Mouse (Mus musculus) 416B (cell line): ENCODE data around the gene Slc5a2.

Source experiments
- DNase-seq: peaks from one replicate; pipeline ENCODE4 v3.0.0; 2011; ENCODE audit warnings: low read depth

Gene Slc5a2

DNA sequence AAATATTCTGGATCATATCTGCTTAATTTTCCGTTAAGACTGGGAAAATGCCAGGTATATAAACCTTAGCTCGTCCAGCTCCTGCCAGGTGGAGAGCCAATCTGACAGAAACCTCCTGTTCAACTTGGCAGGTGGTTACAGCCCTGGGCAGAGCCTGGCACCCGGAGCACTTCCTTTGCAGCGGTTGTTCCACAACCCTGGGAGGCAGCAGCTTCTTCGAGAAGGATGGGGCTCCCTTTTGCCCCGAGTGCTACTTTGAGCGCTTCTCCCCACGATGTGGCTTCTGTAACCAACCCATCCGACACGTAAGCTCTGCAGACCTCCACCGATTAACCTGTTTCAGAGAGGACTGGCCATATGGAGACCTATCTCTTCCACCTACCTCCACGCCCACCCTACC lies 13.5 kb upstream of the Slc5a2 start:
- no peak for DNase-seq

DNA sequence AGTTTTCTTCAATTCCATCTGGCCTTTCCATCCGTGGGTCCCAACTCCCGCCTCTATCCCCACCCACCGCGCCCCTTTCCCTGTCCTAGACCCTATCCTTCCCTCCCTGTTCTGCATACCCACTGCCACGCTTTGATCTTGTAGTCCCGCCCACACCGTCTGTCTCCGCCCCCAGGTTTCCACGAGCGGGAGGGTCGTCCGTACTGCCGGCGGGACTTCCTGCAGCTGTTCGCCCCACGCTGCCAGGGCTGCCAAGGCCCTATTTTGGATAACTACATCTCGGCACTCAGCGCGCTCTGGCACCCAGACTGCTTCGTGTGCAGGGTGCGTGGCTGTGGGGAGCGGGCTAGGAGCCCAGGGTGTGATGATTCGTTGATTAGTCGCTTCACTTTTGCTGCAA lies 12.8 kb upstream of the Slc5a2 start:
- DNase-seq: no peak

DNA sequence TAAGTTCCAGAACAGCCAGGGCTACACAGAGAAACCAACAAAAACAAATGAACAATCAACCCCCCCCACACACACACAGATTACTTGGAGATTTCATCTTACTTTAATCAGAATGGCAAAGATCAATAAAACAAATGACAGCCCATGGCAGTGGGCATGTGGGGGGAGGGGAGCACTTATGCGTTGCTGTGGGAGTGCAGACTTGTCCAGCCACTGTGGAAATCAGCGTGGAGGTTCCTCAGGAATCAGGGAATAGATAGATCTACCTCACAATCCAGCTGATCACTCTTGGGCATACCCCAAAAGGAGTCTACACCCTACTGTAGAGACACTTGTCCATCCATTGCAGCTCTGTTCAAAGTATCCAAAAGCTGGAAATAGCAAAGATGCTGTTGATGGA lies 10.5 kb upstream of the Slc5a2 start:
- DNase-seq: no peak

DNA sequence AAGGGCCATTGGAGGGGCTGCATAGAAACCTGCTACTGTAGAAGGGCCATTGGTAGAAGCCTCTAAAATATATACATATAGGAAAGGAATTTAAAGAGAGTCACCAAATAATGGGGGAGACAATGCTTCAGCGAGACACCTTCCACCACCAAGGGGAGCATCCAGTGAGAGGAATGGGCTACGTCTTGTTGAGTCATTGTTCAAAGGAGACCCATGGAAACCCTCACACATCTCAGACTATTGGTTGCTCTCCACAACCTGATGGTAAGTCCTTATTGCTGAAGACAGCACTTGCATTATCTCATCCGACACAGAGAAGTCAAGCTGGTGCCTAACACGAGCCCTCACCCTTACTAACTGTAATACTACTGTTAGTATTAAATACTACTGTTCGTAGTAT lies 9.7 kb upstream of the Slc5a2 start:
- DNase-seq: no peak

DNA sequence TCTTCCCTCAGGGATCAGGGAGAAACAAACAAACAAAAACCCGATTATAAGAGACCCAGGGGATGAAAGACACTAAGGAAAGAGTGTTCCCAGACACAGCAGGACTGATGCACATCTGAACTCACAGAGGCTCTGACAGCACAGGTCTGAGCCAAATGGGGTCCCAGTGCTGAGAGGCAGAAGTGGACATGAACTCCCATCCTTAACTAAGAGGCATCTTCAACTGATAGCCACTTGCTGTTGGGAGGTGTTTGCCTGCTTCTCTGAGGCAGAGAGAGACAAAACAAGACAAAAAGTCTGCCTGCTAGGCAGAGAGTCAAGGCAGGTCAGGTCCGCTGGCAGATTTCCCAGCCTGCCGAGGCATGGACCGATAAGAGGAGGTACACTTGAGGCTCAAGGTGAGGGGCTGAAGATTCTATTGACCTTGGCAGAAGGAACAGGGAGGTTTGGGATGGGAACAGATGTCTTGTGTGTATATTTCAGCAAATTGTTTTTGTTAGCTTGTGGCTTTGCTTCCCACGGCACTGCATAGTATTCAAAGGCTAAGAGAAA lies 8.6 kb upstream of the Slc5a2 start:
- DNase-seq: no peak

DNA sequence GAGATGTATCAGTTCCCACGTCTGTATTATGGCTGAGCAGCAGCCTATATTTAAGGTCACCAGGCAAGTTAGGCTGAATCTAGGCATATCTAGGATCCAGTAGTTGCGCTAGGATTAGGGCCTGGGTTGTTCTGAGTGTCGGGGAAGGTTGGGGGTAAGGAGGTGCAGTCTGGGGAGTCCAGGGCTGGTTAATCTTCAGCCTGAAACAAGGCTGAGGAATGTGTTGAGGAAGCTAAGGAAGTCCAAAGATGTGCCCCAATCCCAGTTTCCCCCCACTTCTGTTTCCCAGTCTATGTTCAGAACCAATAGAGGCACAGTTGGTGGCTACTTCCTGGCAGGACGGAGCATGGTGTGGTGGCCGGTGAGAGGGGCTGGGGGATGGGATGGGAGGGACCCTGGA lies 599 bp downstream of the Slc5a2 start:
- no peak for DNase-seq

DNA sequence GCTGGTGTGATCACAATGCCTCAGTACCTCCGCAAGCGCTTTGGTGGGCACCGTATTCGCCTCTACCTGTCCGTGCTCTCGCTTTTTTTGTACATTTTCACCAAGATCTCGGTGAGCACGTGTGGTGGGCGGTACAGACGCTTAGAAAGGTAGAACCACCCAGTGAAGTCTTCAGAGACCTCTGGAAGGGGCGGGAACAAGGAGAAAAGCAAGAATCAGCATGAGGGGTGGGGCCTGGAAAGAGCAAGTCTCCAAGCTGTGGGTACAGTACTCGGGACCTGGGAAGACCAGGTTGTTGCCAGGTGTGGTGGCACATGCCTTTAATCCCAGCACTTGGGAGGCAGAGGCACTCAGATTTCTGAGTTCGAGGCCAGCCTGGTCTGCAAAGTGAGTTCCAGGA lies 1.9 kb downstream of the Slc5a2 start:
- DNase-seq: no peak

DNA sequence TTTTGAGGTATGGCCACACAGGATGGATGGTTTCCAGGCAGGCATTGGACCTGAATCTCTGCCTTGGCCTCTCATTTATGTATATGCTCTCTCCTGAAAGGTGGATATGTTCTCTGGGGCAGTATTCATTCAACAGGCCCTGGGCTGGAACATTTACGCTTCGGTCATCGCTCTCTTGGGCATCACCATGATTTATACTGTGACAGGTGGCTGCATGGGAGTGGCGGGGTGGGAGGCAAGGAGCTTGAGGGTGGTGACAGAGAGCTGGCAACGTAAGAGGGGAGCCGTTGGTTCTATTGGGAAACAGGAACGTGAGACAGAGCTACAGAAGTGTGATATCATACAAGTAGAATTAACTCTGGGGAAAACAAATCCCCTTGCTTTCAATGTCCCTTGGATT lies 2.4 kb downstream of the Slc5a2 start:
- DNase-seq: no peak

DNA sequence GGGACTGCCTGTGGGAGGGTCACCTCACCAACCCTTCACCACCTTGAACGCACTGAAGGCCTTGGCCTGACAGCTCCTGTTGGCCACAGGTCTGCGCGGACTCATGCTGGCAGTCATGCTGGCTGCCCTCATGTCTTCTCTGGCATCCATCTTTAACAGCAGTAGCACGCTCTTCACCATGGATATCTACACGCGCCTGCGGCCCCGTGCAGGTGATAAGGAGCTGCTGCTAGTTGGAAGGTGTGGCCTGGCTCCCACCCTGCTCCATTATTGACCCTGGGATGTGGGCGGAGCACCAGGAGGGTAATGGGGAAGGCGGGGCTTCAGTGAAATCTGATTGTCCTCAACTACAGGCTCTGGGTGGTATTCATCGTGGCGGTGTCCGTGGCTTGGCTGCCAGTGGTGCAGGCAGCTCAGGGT lies 5.0 kb downstream of the Slc5a2 start:
- no peak for DNase-seq

DNA sequence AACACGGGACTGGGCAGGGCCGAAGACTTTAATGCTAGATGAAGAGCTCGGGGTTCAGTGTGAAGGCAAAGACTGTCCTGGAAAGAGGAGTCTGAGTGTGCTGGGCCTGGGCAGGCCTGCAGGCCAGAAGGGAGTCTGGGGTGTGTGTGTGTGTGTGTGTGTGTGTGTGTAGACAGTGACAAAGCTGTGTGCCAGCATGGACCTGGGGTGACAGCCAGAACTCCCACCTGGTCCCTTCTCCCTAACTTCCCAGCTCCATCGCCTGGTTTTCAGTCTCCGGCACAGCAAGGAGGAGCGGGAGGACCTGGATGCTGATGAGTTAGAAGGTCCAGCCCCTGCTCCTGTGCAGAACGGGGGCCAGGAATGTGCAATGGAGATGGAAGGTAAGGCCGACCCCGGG lies 6.0 kb downstream of the Slc5a2 start:
- DNase-seq: no peak

DNA sequence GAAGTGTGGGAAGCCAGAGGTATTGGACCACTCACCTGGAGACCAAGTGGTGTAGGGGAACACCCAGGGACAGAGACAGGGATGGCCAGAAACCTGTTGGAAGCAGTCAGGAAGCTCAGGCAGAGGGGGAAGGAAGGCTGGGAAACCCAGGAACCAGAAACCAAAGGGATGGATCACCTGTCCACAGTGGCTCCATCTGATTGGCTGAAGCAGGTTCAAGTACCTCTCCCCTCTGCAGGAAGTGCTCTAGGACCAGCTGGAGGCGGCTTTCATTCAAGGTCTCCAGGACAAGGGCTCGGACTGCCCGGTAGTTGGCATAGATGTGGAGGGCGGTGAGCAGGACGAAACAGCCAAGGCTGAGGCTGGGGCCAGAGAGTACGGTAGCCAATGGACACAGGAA lies 10.6 kb downstream of the Slc5a2 start:
- no peak for DNase-seq

DNA sequence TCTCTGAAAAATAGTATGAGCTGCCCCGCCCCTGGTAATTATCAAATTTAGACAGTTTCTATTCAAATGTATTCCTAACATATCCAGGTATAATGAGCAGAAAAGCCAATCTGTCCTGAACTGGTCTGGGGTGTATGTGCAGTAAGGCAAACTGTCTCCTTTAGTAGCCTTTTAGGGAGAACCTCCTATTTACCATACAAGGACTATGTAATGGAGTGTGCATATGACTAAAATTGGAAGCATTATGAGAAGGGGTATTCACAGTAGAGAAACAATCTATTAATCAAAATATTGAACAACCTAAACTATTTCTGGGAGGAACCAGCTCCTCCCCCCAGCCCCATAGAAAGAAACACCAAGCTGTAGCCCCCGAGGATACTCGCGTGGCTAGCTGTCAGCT lies 14.3 kb downstream of the Slc5a2 start:
- no peak for DNase-seq

DNA sequence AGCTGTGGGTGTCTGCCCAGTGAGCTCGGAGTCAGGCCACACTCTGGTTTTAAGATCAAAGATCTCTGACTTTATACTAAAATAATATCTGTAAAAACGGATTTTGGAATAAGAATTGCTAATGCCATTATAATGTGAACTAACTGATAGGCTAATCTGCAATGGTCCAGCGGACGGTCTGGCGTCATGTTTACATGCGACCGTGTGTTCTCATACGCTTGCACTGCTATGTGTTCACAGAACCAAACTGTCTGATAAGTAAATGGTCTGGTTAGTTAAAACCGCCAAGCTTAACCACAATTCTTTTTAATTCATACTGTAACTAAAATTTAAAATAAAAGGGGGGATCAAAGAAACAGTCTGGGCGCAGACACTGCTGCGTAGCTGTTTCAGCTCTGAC lies 16.3 kb downstream of the Slc5a2 start:
- DNase-seq: no peak

DNA sequence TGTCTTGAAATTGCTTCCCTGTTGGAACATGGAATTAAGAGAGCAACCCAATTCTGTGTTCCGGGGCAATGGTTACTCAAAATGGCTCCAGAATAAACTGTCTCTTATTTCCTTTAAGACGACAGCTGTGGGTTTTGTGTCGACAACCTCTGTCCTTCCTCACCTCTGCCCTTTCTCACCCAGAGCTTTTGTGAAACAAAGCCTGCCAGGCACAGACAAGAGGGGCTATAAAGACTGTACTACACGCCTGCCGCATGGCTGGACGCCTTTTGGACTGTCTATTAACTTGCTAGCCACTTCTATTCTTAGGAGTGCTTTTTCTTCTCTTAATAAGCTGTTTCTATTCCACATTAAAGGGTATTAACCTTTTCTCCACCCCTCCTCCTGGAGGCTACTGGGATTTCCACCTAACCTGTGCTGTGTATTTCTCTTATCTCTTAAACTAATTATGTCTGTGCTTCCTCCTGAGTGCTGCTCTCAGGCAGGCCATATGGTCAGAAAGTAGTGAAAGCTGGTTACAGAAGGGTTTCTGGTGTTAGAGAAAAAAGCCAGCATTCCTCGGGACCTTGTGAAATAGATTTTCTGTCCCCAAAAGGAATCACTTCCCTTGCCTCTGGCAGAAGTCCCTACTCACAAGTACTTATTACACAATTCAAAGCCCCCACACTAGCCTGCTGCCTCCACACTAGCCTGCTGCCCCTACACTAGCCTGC lies 17.2 kb downstream of the Slc5a2 start:
- DNase-seq: no peak

DNA sequence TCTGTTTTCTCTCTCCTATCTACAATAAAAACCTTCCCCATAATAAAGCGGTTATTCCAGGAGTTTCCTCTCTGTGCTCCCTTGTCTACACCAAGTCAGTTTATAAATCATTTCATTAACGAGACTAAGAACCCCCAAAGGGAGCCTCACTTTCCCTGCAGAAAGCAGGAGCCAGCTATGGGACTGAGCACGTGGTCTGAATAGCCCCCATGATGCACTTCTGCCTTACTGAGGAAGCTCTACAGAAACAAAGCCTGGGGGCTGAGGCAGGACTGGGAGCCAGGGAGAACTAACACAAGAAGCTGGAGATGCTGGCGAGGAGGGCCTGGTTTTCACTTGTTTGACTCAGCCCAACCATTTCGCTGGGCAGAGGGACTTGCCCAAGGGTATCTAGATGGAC lies 18.6 kb downstream of the Slc5a2 start:
- DNase-seq: no peak

DNA sequence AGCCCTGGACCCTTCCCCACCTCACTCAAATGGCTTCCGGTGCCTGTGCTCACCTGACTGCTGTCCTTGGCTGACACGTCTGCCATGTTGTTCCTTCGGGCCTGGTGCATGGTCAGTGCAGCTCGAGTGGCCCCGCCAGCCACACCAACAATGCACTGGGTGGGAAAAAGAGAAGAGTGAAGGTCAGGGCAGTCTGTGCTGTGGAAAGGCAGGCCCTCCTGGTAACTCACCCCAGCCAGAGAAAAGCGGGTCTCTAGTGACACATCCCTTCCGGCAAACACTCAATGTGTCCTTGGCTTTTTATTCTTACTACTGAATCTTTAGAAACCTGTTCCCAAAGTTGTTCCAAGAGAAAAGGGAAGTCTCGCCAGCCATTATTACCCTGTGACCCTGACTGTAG lies 19.6 kb downstream of the Slc5a2 start:
- no peak for DNase-seq

DNA sequence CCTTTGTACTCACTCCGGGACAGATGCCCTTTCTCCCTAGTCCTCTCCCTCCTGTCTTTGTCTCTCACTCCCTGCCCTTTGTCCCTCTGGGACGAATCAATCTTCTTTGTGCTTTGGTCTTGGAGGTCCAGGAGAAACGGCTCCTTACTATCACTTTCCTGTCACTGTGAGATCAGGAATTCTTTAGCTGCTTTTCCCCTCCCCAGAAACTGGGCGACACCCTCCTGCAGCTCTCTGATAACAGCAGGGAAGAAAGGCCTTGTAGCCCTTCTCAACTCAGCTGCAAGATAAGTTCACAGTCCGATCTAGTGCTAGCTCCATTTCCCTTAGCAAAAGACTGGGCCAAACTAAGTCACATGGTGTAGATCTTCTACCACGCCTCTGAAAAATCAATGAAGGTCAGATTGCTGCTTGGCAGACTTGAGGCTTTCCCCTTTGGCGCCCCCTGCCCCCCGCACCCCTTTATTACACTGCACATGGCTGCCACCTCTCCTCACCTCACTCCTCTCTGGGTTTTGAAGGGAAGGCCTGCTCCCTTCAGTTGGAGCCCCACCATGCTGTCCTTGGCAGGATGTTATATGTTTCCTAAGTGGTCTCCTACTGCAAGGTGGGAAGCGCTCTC lies 23.6 kb downstream of the Slc5a2 start:
- peak; percentile 37 for DNase-seq

DNA sequence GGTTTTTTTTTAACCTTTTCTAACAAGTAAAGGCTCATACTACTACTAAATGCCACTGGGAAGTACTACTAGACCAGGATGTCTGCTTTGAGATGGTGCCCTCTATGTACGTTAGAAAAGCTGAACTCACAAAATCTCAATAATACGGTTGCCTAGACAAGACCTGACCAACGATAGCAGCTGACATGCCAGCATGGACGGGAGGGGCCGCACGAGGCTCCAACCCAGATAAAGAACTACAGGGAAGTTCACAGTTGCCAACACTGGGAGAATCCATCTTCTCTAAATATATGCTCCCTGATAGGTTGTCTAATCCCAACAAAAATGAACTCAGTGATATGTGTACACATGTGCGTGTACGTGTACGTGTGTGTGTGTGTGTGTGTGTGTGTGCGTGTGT lies 29.3 kb downstream of the Slc5a2 start:
- no peak for DNase-seq

DNA sequence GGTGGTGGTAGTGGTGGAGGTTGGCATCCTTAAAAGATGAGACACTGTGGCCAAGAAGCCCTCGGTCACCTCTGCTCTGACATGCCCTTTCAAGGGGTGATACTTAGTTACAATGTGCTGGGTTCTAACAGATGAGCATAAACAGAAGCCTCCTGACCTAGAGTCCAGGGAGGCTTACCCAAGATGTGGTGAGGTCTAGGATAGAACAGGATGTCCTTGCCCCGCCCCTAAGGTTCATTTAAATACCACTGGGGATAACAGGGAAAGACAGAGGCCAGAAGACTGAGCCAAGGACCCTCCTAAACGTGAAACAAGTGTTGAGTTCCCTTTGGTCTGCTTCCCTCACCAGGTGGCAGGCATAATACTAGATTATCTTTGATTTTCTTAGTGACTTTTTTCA lies 31.1 kb downstream of the Slc5a2 start:
- DNase-seq: peak; percentile 57

DNA sequence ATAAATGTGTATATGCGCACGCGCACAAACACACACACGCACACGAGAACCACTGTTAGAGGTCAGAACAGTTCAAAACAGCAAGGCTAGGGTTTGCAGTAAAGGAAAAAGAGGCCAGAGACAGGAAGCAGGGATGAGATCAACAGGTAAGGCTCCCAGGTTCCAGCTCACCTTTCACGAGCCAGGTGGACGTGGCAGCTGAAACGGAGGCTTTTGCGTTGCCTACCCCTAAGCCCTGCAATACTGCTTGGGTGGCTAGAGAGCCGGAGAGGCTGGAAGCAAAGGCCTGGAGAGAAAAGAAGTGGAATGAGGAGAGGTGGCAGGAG lies 31.8 kb downstream of the Slc5a2 start:
- DNase-seq: peak; percentile 29

DNA sequence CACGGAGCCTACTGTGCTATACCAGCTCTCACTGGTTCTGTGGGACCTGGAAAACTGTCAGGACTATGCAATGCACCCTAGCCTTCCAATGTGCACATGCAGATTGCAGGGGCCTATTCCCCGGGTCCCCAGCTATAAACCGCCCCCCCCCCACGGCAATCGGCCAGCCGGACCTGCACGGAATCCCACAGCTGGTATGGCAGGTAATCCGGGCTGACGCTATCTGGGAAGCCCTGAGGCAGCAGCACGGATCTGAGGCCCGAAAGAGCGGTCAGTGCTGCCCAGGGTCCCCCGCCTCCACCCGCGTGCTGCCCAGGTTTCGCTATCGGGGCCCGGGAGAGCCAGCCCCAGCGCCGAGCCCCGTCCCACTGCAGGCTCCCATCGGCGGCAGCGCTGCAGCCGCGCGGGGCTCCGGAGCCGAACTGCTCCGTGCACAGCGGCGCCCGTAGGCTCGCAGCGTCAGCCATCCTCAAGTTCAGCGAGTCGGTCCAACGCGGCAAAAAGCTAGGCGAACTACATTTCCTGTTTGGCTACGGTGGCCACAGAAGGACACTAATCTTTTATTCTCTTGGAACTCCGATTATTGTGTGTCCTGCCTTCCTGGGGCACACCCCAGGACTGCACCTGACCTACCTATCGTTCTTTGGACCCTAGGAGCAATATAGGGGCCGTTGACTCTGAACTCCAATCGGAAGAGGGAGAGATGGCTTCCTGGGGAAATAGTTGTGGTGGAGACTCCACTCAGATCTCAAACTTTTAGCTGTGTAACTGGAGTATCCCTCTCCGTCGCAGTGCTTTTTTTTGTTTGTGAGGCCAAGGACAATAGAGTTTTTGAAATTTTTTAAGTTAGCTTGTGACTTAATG lies 32.4 kb downstream of the Slc5a2 start, which contains the start of gene BC017158:
TSS of gene BC017158 (minus strand) at position 554 of the 864 bp plus-strand sequence.
- DNase-seq: peak; percentile 80

DNA sequence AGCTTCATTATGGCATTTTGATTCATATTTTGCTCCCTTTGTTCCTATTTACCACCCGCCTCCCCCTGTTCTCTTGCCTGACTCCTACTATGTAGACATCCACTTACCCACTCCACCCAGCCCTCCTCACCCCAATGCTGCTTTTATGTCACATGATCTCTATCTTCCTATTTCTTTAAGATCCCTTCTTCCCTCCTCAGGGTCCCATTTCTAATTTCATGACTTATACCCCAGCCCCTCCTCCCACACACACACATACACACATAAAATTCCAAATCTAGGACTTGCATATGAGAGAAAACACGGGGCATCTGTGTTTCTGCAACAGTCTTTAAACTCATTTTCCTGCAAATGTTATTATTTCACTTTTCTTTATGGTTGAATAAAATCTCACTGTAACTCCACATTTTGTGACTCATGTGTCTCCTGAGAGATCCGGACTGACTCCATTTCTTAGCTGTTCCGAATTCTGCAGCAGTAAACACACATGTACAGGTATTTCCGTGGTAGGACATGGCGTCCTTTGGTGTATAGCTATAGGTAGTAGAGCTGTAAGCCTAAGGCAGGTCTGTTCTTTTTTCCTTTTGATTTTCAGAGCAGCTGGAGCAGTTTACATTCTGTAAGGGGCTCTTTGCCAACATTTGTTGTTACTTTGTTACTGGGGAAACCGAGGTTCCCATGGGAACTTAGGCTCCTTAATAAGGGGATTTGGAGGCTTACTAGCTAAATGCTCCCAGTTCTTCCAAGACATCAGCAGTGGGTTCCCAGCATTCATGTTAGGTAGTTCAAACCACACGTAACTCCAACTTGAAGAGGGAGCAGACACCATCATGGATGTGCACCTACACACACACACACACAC lies 33.3 kb downstream of the Slc5a2 start:
- DNase-seq: no peak
